Mouse (Mus musculus) CH12.LX (cell line): ENCODE results near the gene Nol4l.

ENCODE experiments used
- CTCF ChIP-seq, 2 experiments: IDR thresholded peaks in 1 of 2; conservative IDR thresholded peaks in 1 of 2; 2 replicates each; pipeline ENCODE4 v1.5.1; 2011 to 2012; ENCODE audit warnings: low read depth in 2 of 2, low read length in 2 of 2, improper control_type of control experiment in 1 of 2, inconsistent platforms in 1 of 2, mild to moderate bottlenecking in 1 of 2, moderate library complexity in 1 of 2
- EP300 ChIP-seq: IDR thresholded peaks from 2 replicates; pipeline ENCODE4 v1.6.1; 2011; ENCODE audit warnings: low read length, improper control_type of control experiment
- MXI1 ChIP-seq: IDR thresholded peaks from 2 replicates; pipeline ENCODE4 v1.6.1; 2011; ENCODE audit warnings: mild to moderate bottlenecking, low read depth, low read length, improper control_type of control experiment
- PAX5 ChIP-seq: IDR thresholded peaks from 2 replicates; pipeline ENCODE4 v1.6.1; 2012; ENCODE audit warnings: low read length, inconsistent platforms, mixed read lengths
- POLR2A ChIP-seq: IDR thresholded peaks from 2 replicates; pipeline ENCODE4 v1.6.1; 2011; ENCODE audit warnings: low read depth, mild to moderate bottlenecking, improper control_type of control experiment, low read length
- ZMIZ1 ChIP-seq: IDR thresholded peaks from 2 replicates; pipeline ENCODE4 v1.6.1; 2012; ENCODE audit warnings: low read depth, mild to moderate bottlenecking, inconsistent platforms, low read length, improper control_type of control experiment

GRCm38 (mm10) chr2:153514497-153515380 is 15.0 kb downstream of the Nol4l start:
- TF ChIP-seq CTCF (conservative IDR thresholded peaks at IDR 0.05 in 1 of 2, IDR thresholded peaks at IDR 0.05 in 1 of 2; ENCODE audit: low read depth in 2 of 2, low read length in 2 of 2), result no peak
- TF ChIP-seq ZMIZ1, result no peak
- TF ChIP-seq MXI1, result no peak
- TF ChIP-seq PAX5, result no peak
- no peak for TF ChIP-seq POLR2A
- TF ChIP-seq EP300, result no peak
